Mouse (Mus musculus) intestine, postnatal 0 days (tissue): ENCODE results near the gene Sar1b. TPM values are rescaled to one million over a fixed set of nuclear protein-coding genes. Genes with fewer than 3 reads are reported as not detected.
"Not testable (repeated sequence)": the region's sequence is repeated elsewhere in the genome, so short reads cannot be mapped to it uniquely, and the experiment has no call there.

Experiments used
- ATAC-seq: fragments of 200-750 bp; cut with Nextera tagmentation; 2 replicates; pipeline ENCODE4 v1.8.0; 2017; ENCODE audit warnings: mild to moderate bottlenecking, moderate TSS enrichment, moderate library complexity
- H3K27ac ChIP-seq: fragments of 300-500 bp; sonication (generic); 2 replicates; pipeline ENCODE4 v1.5.1; 2014; ENCODE audit warnings: mild to moderate bottlenecking, low read depth, low read length, moderate library complexity
- H3K27me3 ChIP-seq: fragments of 300-500 bp; sonication (generic); replicated peaks from 2 replicates; pipeline ENCODE4 v1.6.1; 2014; ENCODE audit warnings: low read length, mixed read lengths; ENCODE audit not compliant: control insufficient read depth, insufficient read depth
- H3K36me3 ChIP-seq: fragments of 300-500 bp; sonication (generic); 2 replicates; pipeline ENCODE4 v1.6.1; 2014; ENCODE audit warnings: mild to moderate bottlenecking, moderate library complexity; ENCODE audit not compliant: control insufficient read depth, insufficient read depth
- H3K4me1 ChIP-seq: fragments of 300-500 bp; sonication (generic); replicated peaks from 2 replicates; pipeline ENCODE4 v1.6.1; 2014; ENCODE audit warnings: antibody characterized with exemption, low read length, mixed read lengths; ENCODE audit not compliant: control insufficient read depth, insufficient read depth
- H3K4me2 ChIP-seq: fragments of 300-500 bp; sonication (generic); replicated peaks from 2 replicates; pipeline ENCODE4 v1.6.1; 2014; ENCODE audit warnings: low read depth, mild to moderate bottlenecking, moderate library complexity
- H3K4me3 ChIP-seq: fragments of 300-500 bp; sonication (generic); 2 replicates; pipeline ENCODE4 v1.5.1; 2014; ENCODE audit warnings: low read depth, low read length
- H3K9ac ChIP-seq: fragments of 300-500 bp; sonication (generic); 2 replicates; pipeline ENCODE4 v1.6.1; 2014; ENCODE audit warnings: mild to moderate bottlenecking, low read depth, low read length
- H3K9me3 ChIP-seq: fragments of 300-500 bp; sonication (generic); 2 replicates; pipeline ENCODE4 v1.6.1; 2016; ENCODE audit warnings: mixed run types; ENCODE audit not compliant: control insufficient read depth
- CTCF ChIP-seq: sonication (generic); IDR thresholded peaks from 2 replicates; pipeline ENCODE4 v1.5.1; 2016; ENCODE audit warnings: low read depth, mild to moderate bottlenecking, control low read depth, antibody characterized with exemption, moderate library complexity
- WGBS: fragments of 180-500 bp; shearing (Covaris S2); extraction: QIAGEN DNeasy Blood & Tissue Kit; methylation state at CpG from one replicate; pipeline ENCODE4 v1.1.7; 2014; 5-methylcytosine and 5-hydroxymethylcytosine counted together
- polyA plus RNA-seq: library from polyadenylated mRNA; unstranded; fragments of >200 nt; fragmentation: Nextera tagmentation; extraction: Ambion mirVana; gene quantifications from 2 replicates; pipeline ENCODE4 v1.2.1, GENCODE M21; 2015

Sar1b gene
- polyA plus RNA-seq, 1 experiment from 2014 or later = 470 TPM

DNA sequence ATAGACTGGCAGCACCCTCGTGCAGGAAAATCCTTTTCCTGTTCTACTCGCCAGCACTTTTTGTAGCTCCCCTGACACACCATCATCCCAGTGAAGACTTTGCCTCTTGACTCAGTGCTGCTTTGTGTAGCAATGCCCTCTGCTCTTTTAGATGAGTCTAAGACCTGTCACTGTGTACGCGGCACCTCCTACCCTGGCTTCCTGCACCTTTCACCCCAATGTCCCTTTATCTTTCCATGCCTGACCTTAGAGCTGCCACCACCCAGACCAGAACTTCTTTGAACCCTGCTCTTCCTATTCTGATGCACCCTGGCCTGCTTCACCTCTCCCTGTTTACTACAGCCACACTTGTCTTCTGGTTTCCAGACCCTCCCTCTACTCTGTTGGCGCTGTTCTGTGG, 4.8 kb downstream of the Sar1b start:
- TF ChIP-seq CTCF = no peak
- Histone ChIP-seq H3K4me3 (no peak overlapping the region), H3K9ac (peak overlapping the region; percentile 28; the same call in 1 of the 2 replicates), H3K36me3 (no peaks in the 10 kb centered on the region; the same call in 1 of the 2 replicates), H3K4me2 (peak overlapping the region; percentile 43), H3K27ac (peak overlapping the region; percentile 89), H3K27me3 (no peaks in the 10 kb centered on the region), H3K4me1 (no peaks in the 10 kb centered on the region), H3K9me3 (no peaks in the 10 kb centered on the region)
- ATAC-seq = peak; percentile 91
- WGBS = 35% methylated on average over 5 of the region's 5 CpGs

DNA sequence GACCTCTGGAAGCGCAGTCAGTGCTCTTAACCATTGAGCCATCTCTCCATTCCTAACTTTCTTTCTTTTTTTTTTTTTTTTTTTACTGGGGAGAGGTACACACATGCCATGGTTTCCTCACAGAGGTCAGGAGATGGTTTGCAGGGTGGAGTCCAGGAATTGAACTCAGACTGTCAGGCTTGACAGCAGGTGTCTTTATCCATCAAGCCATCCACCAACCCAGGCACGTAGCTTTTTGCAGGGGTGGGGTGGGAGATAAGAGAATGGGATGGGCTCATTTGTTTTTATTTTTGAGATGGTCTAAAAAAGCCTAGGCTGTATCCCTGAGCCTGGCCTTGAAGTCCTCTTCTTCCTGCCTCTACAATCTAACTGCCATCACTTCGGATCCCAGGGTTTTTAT, 12.0 kb downstream of the Sar1b start:
- no peaks in the 10 kb centered on the region for H3K4me1 ChIP-seq
- peaks cover 24% of the 10 kb centered on the region for H3K36me3 ChIP-seq
- H3K4me3 ChIP-seq = no peak overlapping the region
- no peaks in the 10 kb centered on the region for H3K9me3 ChIP-seq
- TF ChIP-seq CTCF = no peak
- no peak for ATAC-seq
- no peak overlapping the region for H3K27ac ChIP-seq
- H3K4me2 ChIP-seq = no peak overlapping the region
- no peak overlapping the region for H3K9ac ChIP-seq
- H3K27me3 ChIP-seq = no peaks in the 10 kb centered on the region
- WGBS = 75% methylated on average over 3 of the region's 3 CpGs

DNA sequence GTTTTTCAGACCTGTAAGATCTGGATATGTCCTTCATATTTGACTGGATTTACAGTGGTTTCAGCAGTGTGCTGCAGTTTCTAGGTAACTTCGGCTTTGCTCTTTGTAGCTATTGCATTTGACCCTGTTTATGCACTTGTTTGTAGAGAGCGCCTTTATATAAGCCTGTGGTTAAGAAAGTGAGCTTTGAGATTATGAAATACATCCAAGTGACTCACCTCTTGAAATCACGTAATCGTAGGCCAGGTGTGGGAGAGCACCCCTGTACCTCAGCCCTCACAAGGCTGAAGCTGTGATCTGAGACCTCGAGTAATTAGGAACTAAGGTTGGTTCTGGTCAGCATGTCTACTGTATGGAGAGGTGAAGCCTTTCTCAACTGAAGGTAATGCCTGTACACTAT, 14.0 kb downstream of the Sar1b start:
- H3K36me3 ChIP-seq = peaks cover 44% of the 10 kb centered on the region
- TF ChIP-seq CTCF = no peak
- ATAC-seq = peak; percentile 57
- H3K4me1 ChIP-seq = no peaks in the 10 kb centered on the region
- H3K27me3 ChIP-seq = no peaks in the 10 kb centered on the region
- no peak overlapping the region for H3K4me3 ChIP-seq
- 64% methylated on average over 5 of the region's 5 CpGs for WGBS
- no peak overlapping the region for H3K4me2 ChIP-seq
- no peaks in the 10 kb centered on the region for H3K9me3 ChIP-seq
- H3K27ac ChIP-seq = no peak overlapping the region
- no peak overlapping the region for H3K9ac ChIP-seq

DNA sequence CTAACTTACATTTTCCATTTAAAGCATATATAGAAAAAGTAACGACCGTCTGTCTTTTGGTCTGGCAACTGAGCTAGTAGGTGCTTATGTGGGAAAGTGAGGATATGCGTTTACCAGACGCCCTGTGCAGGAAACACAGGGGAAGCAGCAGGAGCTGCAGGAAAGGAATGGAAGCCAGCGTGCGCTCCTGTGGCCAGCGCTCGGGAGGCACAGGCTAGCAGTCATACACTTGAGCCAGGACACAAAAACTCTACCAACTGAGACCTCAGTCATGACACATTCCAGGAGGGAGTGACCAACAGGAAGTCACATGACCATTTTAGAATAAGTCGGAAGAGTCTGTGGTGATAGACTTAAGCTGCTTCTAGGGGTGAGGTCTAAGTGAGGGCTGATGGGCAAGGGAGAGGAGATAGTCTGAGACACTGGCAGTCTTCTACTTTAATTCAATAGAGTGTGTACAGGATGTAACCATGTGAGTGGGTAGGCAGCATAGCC, 17.3 kb downstream of the Sar1b start:
- Histone ChIP-seq H3K4me2 (no peak overlapping the region), H3K4me3 (no peak overlapping the region), H3K27ac (no peak overlapping the region), H3K36me3 (peaks cover 64% of the 10 kb centered on the region), H3K4me1 (no peaks in the 10 kb centered on the region), H3K9ac (no peak overlapping the region), H3K27me3 (no peaks in the 10 kb centered on the region), H3K9me3 (no peaks in the 10 kb centered on the region)
- WGBS = 87% methylated on average over 9 of the region's 9 CpGs
- no peak for TF ChIP-seq CTCF
- ATAC-seq = no peak

DNA sequence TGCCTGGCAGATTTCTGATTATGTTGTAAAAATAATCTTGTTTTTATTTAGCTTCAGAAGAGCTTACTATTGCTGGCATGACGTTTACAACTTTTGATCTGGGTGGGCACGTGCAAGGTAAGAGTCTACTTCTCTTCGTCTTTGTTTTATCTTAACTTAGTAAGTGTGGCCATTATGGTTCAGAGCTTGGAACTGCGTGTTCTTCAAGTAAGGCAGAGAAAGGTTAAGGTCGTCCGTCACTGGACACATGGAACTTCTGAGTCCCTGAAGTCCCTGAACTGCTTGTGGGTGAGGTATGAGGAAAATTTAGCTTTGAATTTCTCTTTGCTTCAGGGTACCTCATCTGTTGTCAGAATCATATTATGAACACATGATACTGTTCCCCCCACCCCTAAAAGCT, 19.2 kb downstream of the Sar1b start:
- H3K27ac ChIP-seq = no peak overlapping the region
- WGBS = 90% methylated on average over 6 of the region's 6 CpGs
- H3K4me2 ChIP-seq = no peak overlapping the region
- ATAC-seq = no peak
- H3K9me3 ChIP-seq = no peaks in the 10 kb centered on the region
- H3K4me3 ChIP-seq = no peak overlapping the region
- H3K36me3 ChIP-seq = peaks cover 75% of the 10 kb centered on the region
- no peaks in the 10 kb centered on the region for H3K27me3 ChIP-seq
- no peak for TF ChIP-seq CTCF
- no peaks in the 10 kb centered on the region for H3K4me1 ChIP-seq
- no peak overlapping the region for H3K9ac ChIP-seq

DNA sequence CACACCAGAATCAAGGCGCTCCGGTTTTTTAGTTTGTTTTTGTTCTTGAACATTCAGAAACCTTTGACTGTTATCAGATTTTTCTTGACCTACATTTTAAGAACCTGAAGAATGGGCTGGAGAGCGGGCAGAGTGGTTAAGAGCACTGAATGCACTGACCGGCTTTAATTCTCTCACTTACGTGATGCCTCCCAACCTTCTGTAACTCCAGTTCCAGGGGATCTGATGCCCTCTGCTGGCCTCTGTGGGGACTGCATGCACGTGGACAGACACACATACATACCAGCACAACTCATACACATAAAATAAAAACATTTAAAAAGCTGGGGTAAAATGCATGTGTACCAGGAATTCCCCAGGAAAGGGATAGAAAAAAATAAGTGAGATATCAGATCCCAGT, 22.4 kb downstream of the Sar1b start:
- Histone ChIP-seq H3K4me2 (no peak overlapping the region), H3K27me3 (no peaks in the 10 kb centered on the region), H3K4me1 (no peaks in the 10 kb centered on the region), H3K9ac (no peak overlapping the region), H3K36me3 (peaks cover 64% of the 10 kb centered on the region), H3K9me3 (no peaks in the 10 kb centered on the region), H3K4me3 (no peak overlapping the region), H3K27ac (no peak overlapping the region)
- TF ChIP-seq CTCF = peak; percentile 76
- ATAC-seq = no peak
- 91% methylated on average over 6 of the region's 6 CpGs for WGBS

DNA sequence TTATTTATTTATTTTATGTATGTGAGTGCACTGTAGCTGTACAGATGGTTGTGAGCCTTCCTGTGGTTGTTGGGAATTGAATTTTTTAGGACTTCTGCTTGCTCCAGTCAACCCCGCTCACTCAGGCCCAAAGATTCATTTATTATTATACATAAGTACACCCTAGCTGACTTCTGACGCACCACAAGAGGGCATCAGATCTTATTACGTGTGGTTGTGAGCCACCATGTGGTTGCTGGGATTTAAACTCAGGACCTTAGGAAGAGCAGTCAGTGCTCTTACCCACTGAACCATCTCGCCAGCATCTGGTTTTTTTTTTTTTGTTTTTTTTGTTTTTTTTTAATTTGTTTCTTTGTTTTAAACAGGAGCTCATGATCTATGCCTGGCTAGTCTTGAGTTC, 26.2 kb downstream of the Sar1b start:
- peaks cover 50% of the 10 kb centered on the region for H3K36me3 ChIP-seq

More for the DNA sequence above, 26.2 kb downstream of the Sar1b start:
- TF ChIP-seq CTCF = peak; percentile 48
- not testable (repeated sequence) for H3K9me3 ChIP-seq, H3K4me2 ChIP-seq, ATAC-seq, H3K9ac ChIP-seq, H3K27me3 ChIP-seq, H3K4me1 ChIP-seq, H3K4me3 ChIP-seq
- 80% methylated on average over 4 of the region's 4 CpGs for WGBS
- 0 out of 2 replicates have a peak overlapping the region, but pooled peaks have one; percentile 65 for H3K27ac ChIP-seq
